Mouse (Mus musculus) CH12.LX (cell line): Measurements from ENCODE around the gene Slc27a2.

Experiments used
- MAFK ChIP-seq: IDR thresholded peaks from 2 replicates; pipeline ENCODE4 v1.6.1; 2011; ENCODE audit warnings: low read length, improper control_type of control experiment; ENCODE audit not compliant: insufficient replicate concordance
- POLR2A ChIP-seq: IDR thresholded peaks from 2 replicates; pipeline ENCODE4 v1.6.1; 2011; ENCODE audit warnings: low read depth, mild to moderate bottlenecking, improper control_type of control experiment, low read length
- TBP ChIP-seq: conservative IDR thresholded peaks from 2 replicates; pipeline ENCODE4 v1.6.1; 2011; ENCODE audit warnings: low read depth, low read length, improper control_type of control experiment

GRCm38 (mm10) chr2:126584621-126585369 is 32.6 kb downstream of the Slc27a2 start:
- no peak for TF ChIP-seq TBP
- TF ChIP-seq POLR2A = no peak
- no peak for TF ChIP-seq MAFK
